Mouse (Mus musculus): ENCODE results near the gene Serpine3.
"Not testable (repeated sequence)": the region's sequence is repeated elsewhere in the genome, so short reads cannot be mapped to it uniquely, and the experiment has no call there.

Gene Serpine3

GRCm38 (mm10) chr14:62663367-62663766 lies at the start of gene Serpine3:
TSS of gene Serpine3 (plus strand) at chr14:62663667.
- no peak for DNase-seq (ENCODE audit: low spot score)

- no peak for DNase-seq (ENCODE audit: low spot score)
Measured at GRCm38 (mm10) chr14:62622393-62622792, 41.1 kb upstream of the Serpine3 start.

- DNase-seq (ENCODE audit: low spot score): no peak
Measured at GRCm38 (mm10) chr14:62627951-62628350, 35.5 kb upstream of the Serpine3 start.

- DNase-seq (ENCODE audit: low spot score): peak; percentile 48
Measured at GRCm38 (mm10) chr14:62637436-62638344, 25.8 kb upstream of the Serpine3 start.

- DNase-seq (ENCODE audit: low spot score): no peak
Measured at GRCm38 (mm10) chr14:62638345-62638702, 25.1 kb upstream of the Serpine3 start.

GRCm38 (mm10) chr14:62639111-62639510 lies 24.4 kb upstream of the Serpine3 start:
- DNase-seq (ENCODE audit: low spot score): no peak

GRCm38 (mm10) chr14:62639551-62639950 lies 23.9 kb upstream of the Serpine3 start:
- no peak for DNase-seq (ENCODE audit: low spot score)

- no peak for DNase-seq (ENCODE audit: low spot score)
Measured at GRCm38 (mm10) chr14:62640396-62640795, 23.1 kb upstream of the Serpine3 start.

GRCm38 (mm10) chr14:62642368-62642767 lies 21.1 kb upstream of the Serpine3 start:
- not testable (repeated sequence) for DNase-seq (ENCODE audit: low spot score)

- DNase-seq (ENCODE audit: low spot score): no peak
Measured at GRCm38 (mm10) chr14:62648405-62648804, 15.1 kb upstream of the Serpine3 start.

- no peak for DNase-seq (ENCODE audit: low spot score)
Measured at GRCm38 (mm10) chr14:62650376-62650775, 13.1 kb upstream of the Serpine3 start.

GRCm38 (mm10) chr14:62651771-62652170 lies 11.7 kb upstream of the Serpine3 start:
- DNase-seq (ENCODE audit: low spot score): no peak

- DNase-seq (ENCODE audit: low spot score): no peak
Measured at GRCm38 (mm10) chr14:62655996-62656395, 7.5 kb upstream of the Serpine3 start.

GRCm38 (mm10) chr14:62657469-62657868 lies 6.0 kb upstream of the Serpine3 start:
- DNase-seq (ENCODE audit: low spot score): no peak

GRCm38 (mm10) chr14:62662381-62662780 lies 1.1 kb upstream of the Serpine3 start:
- no peak for DNase-seq (ENCODE audit: low spot score)

GRCm38 (mm10) chr14:62664976-62665673 lies 1.7 kb downstream of the Serpine3 start:
- no peak for DNase-seq (ENCODE audit: low spot score)

- peak; percentile 17 for DNase-seq (ENCODE audit: low spot score)
Measured at GRCm38 (mm10) chr14:62673646-62674045, 10.2 kb downstream of the Serpine3 start.

- DNase-seq (ENCODE audit: low spot score): no peak
Measured at GRCm38 (mm10) chr14:62718161-62718560, 54.7 kb downstream of the Serpine3 start.

GRCm38 (mm10) chr14:62721625-62722024 lies 58.2 kb downstream of the Serpine3 start:
- no peak for DNase-seq (ENCODE audit: low spot score)

- no peak for DNase-seq (ENCODE audit: low spot score)
Measured at GRCm38 (mm10) chr14:62724560-62724959, 61.1 kb downstream of the Serpine3 start.

GRCm38 (mm10) chr14:62731902-62732301 lies 68.4 kb downstream of the Serpine3 start:
- no peak for DNase-seq (ENCODE audit: low spot score)

GRCm38 (mm10) chr14:62733666-62734065 lies 70.2 kb downstream of the Serpine3 start:
- DNase-seq (ENCODE audit: low spot score): no peak

- DNase-seq (ENCODE audit: low spot score): no peak
Measured at GRCm38 (mm10) chr14:62735646-62736045, 72.2 kb downstream of the Serpine3 start.
